Mouse (Mus musculus) sigmoid colon, adult 10 weeks (tissue): ENCODE measurements around the gene Actn2. TPM values are rescaled to one million over a fixed set of nuclear protein-coding genes. Genes with fewer than 3 reads are reported as not detected.

ENCODE experiments used
- polyA plus RNA-seq: library from polyadenylated mRNA; stranded (reverse); fragments of 350-450 nt; fragmentation: Illumina TruSeq; extraction: RNeasy Lipid Tissue Mini Kit (QIAGEN cat#74804); gene quantifications from one replicate; pipeline ENCODE4 v1.2.3, GENCODE M21; 2014; ENCODE audit warnings: low read depth, low replicate concordance

The Actn2 gene
- not detected for polyA plus RNA-seq

DNA sequence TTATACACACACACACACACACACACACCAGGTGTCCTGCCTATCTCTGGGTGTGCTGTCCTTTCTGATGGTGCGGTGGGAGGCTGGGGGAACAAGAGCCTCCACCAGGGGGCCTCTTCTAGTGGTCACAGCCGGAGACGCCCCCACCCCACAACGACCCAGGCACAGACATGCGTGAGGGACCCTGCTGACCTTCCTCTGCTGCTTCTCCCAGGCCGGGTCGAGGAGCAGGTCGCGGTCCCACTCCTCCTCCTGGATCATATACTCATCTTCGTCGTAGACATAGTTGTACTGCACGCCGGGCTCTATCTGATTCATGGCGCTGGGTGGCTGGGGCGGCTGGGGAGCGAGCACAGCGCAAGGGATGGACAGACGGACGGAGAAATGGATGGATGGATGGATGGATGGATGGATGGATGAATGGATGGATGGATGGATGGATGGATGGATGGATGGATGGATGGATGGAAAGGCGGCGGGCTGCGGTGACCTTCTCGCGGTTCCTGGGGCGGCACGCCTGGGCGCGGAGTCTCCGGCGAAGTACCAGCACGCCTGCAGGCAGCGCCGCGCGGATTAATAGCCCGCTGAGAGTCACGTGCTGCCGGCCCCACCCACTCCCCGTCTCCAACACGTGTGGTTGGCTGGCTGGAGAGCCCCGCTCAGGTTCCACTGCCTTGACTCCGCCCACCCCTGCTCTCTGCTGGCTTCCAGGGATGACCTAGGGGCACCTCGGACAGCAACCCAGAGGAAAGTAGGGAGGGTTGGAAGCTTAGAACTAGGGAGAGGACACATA is at the start of gene Actn2:
Actn2 (minus strand) TSS at position 578 of the 793 bp plus-strand sequence.

DNA sequence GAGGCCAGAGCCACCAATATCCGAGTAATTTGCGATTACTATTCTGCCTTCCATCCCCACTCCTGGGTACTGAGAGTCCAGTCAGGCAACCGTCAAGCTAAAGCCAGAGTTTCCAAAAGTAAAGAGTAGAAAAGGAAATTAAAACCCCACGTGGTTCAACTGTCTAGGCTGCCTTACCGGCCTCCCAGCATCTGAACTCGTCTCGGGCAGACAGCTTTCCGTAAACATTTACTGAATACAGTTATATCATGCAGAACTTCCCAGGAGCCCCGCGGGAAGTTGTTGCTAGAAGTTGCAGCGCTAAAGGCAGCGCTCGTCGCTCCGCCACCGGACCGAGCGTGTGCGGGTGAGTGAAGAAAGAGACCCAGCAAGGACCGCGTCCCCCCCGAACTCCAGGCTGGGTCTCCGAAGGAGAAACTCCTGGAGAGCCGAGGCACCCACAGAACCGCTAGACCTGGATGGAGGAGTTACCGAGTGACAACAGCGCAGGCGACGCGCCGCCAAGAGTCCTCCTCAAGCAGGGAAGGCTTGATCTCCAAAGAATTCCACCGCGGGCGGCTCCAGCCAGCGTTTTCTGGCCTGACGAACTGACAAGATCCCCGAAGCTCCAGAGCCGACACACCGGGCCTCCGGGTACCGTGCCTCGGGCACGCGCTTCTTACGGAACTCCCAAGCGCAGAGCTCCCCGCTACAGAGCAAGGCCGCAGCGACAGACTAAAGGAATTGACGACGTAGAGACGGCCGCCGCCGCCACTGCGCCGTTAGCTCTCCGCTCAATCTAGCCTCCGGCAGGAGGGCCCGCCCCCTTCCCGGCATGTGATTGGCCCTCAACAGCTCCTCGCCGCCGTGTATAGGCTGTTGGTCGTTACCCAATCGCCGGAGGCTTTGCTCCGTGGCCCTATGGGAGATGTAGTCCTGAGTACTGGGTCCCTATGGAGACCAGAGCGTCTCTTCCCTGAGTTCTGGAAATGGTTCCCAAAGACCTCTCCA is 82.9 kb downstream of the Actn2 start, which contains the start of gene Mtr:
Mtr (minus strand) TSS at position 723 of the 990 bp plus-strand sequence.

Other genes with a start within 250 kb of the Actn2 start
- gene Ryr2, start 233.8 kb downstream of the Actn2 start, polyA plus RNA-seq: 2.4 TPM
- 10.0 TPM for gene Mtr, start 82.6 kb downstream of the Actn2 start, polyA plus RNA-seq
- 7.8 TPM for gene Heatr1, start 54.3 kb upstream of the Actn2 start, polyA plus RNA-seq
- gene Lgals8, start 124.2 kb upstream of the Actn2 start, polyA plus RNA-seq: 134 TPM
- 0.44 TPM for gene Edaradd, start 179.7 kb upstream of the Actn2 start, polyA plus RNA-seq
- gene Ero1lb, start 225.1 kb upstream of the Actn2 start, polyA plus RNA-seq: 14.5 TPM